In the genomic region with DNA sequence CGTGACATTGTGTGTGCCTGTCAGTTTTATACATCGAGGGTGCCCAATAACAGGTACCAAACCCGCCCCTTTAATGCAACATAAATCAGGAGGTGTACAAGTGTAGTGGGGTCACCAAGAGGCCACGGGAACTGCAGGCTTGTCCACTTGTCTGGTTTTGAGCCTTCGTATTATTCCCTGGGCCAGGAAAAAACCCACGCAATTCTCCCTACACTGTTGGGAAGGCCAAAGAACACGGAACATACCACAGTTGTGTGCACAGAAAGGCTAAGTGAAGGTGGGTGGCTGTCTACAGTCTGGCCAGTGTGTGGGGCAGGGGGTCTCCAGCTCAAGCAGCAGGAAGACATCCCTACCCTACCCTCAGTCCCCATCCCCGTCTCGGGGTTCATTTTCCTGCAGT, we compare ENCODE assay signal across 9 mouse cellular contexts.
A peak's percentile ranks its signal among the peaks of the same experiment; 100 is the strongest.
DNase-seq lines count a peak whose midpoint lies in the region; ATAC-seq and TF ChIP-seq lines count a peak whose summit lies in the region.
"Had no signal": no experiment of that assay in that cellular context is flagged by ENCODE, and none has a peak within 500 bp of the region (broad histone marks: within the 10 kb centered on the region; RNA-seq: fewer than 3 reads in every experiment).

No protein-coding gene starts in this region.

- no peaks in the 10 kb centered on the region for H3K27me3 ChIP-seq in lung, postnatal 0 days (replicated peaks; ENCODE audit: insufficient read depth, low read length)
- H3K27me3 ChIP-seq in forebrain, postnatal 0 days (ENCODE audit: insufficient read depth, low read length) = no peaks in the 10 kb centered on the region
- H3K27me3 ChIP-seq in midbrain, embryonic 12.5 days = no peaks in the 10 kb centered on the region; the same call in 1 of the 2 replicates

- peaks cover 20% of the 10 kb centered on the region for H3K4me1 ChIP-seq in lung, postnatal 0 days (ENCODE audit: insufficient read depth, low read depth, low read length)
- H3K4me1 ChIP-seq in forebrain, postnatal 0 days (ENCODE audit: insufficient read depth) = peaks cover 16% of the 10 kb centered on the region
- H3K4me1 ChIP-seq in midbrain, embryonic 12.5 days = peaks cover 30% of the 10 kb centered on the region

- no peak for ATAC-seq in lung, postnatal 0 days
- no peak for ATAC-seq in forebrain, postnatal 0 days
- no peak for ATAC-seq in midbrain, embryonic 12.5 days (ENCODE audit: low FRiP score, low read depth)

- H3K36me3 ChIP-seq in lung, postnatal 0 days (ENCODE audit: insufficient read depth, low read length) = no peaks in the 10 kb centered on the region
- no peaks in the 10 kb centered on the region for H3K36me3 ChIP-seq in forebrain, postnatal 0 days (ENCODE audit: insufficient read depth)
- H3K36me3 ChIP-seq in midbrain, embryonic 12.5 days = no peaks in the 10 kb centered on the region

- no peak for TF ChIP-seq CTCF in lung, postnatal 0 days (IDR thresholded peaks at IDR 0.05)
- TF ChIP-seq CTCF in forebrain, postnatal 0 days (IDR thresholded peaks at IDR 0.05; ENCODE audit: low read depth) = no peak

- no peak overlapping the region for H3K4me2 ChIP-seq in lung, postnatal 0 days (replicated peaks; ENCODE audit: low read depth, low read length)
- peak overlapping the region; percentile 32; the same call in 1 of the 2 replicates for H3K4me2 ChIP-seq in forebrain, postnatal 0 days (ENCODE audit: low read depth)
- peak overlapping the region; percentile 34; the same call in 1 of the 2 replicates for H3K4me2 ChIP-seq in midbrain, embryonic 12.5 days (replicated peaks)

- 53% methylated on average over 9 of the region's 9 CpGs for WGBS in lung, postnatal 0 days
- WGBS in forebrain, postnatal 0 days = 65% methylated on average over 9 of the region's 9 CpGs
- 68% methylated on average over 9 of the region's 9 CpGs for WGBS in midbrain, embryonic 12.5 days

- no peak for DNase-seq in lung, postnatal 0 days (ENCODE audit: low spot score)
- no peak for DNase-seq in lung, postnatal 14 days
- DNase-seq in forebrain, postnatal 0 days = no peak
- DNase-seq in spleen, postnatal 14 days (ENCODE audit: low spot score in 2 of 2) = no peak
- DNase-seq in spleen, adult 18-20 months = no peak
- DNase-seq in gastrocnemius, adult 18-20 months (ENCODE audit: low spot score) = no peak
- DNase-seq: kidney, adult 11 months; liver had no signal

- H3K9ac ChIP-seq in lung, postnatal 0 days (replicated peaks; ENCODE audit: low read depth) = no peak overlapping the region
- H3K9ac ChIP-seq in forebrain, postnatal 0 days = peak overlapping the region; percentile 22; the same call in 1 of the 2 replicates
- peak overlapping the region; percentile 39; the same call in 1 of the 2 replicates for H3K9ac ChIP-seq in midbrain, embryonic 12.5 days (replicated peaks)

- H3K9me3 ChIP-seq in lung, postnatal 0 days (ENCODE audit: low read length) = no peaks in the 10 kb centered on the region
- no peaks in the 10 kb centered on the region for H3K9me3 ChIP-seq in forebrain, postnatal 0 days (ENCODE audit: low read length)
- H3K9me3 ChIP-seq in midbrain, embryonic 12.5 days = no peaks in the 10 kb centered on the region

- no peak overlapping the region for H3K4me3 ChIP-seq in lung, postnatal 0 days (ENCODE audit: low read depth, low read length)
- no peak overlapping the region for H3K4me3 ChIP-seq in forebrain, postnatal 0 days (ENCODE audit: low read depth, low read length)
- H3K4me3 ChIP-seq in midbrain, embryonic 12.5 days = no peak overlapping the region

- TF ChIP-seq EP300 in lung, postnatal 0 days (IDR thresholded peaks at IDR 0.05) = no peak

- H3K27ac ChIP-seq in lung, postnatal 0 days (ENCODE audit: low read length) = peak overlapping the region; percentile 93
- H3K27ac ChIP-seq in forebrain, postnatal 0 days (ENCODE audit: low read depth, low read length) = peak overlapping the region; percentile 79
- peak overlapping the region; percentile 92 for H3K27ac ChIP-seq in midbrain, embryonic 12.5 days (replicated peaks)
